Mouse (Mus musculus): ENCODE data around the gene Apba2. TPM values are rescaled to one million over a fixed set of nuclear protein-coding genes. Genes with fewer than 3 reads are reported as not detected.

Gene Apba2
- polyA plus RNA-seq, 1 experiment from 2014 or later: 123 TPM

GRCm38 (mm10) chr7:64754161-64754560 is 252.7 kb downstream of the Apba2 start:
- H3K9me3 ChIP-seq (ENCODE audit: control insufficient read depth, low read length): no peaks in the 10 kb centered on the region
- no peak overlapping the region for H3K4me2 ChIP-seq (ENCODE audit: low read depth)
- no peak overlapping the region for H3K4me3 ChIP-seq (ENCODE audit: low read depth, low read length)
- no peak overlapping the region for H3K27ac ChIP-seq (ENCODE audit: low read depth, low read length)
- no peaks in the 10 kb centered on the region for H3K4me1 ChIP-seq (ENCODE audit: control insufficient read depth, insufficient read depth, low read length)
- H3K27me3 ChIP-seq (ENCODE audit: control insufficient read depth, insufficient read depth, low read length): no peaks in the 10 kb centered on the region
- no peak overlapping the region for H3K9ac ChIP-seq (ENCODE audit: low read length)
- no peaks in the 10 kb centered on the region for H3K36me3 ChIP-seq (ENCODE audit: control insufficient read depth, insufficient read depth, low read length)
- 71% methylated on average over 7 of the region's 7 CpGs for whole genome bisulfite sequencing
- no peak for DNase-seq (ENCODE audit: low spot score)
- ATAC-seq (ENCODE audit: insufficient read depth, low FRiP score, low TSS enrichment): no peak

DNA sequence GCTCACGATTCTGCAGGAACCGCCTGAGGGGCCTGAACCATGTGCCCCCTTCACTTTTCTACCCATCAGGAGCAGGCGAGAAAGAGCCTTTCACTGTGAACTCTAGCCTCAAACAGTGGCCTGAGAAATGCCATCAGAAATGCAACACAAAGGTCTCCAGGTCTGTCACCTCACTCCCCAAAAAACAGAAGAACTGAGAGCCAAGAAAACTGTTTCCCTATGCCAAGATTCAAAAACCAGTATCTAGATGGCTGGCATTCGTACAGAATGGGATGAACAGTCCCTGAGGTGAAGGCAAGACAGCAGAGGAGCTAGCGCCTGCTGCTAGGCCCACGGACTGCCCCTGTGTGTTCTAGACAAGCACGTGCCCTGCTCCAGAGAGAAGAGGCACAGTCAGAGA is 253.6 kb downstream of the Apba2 start:
- Histone ChIP-seq H3K36me3 (ENCODE audit: control insufficient read depth, insufficient read depth, low read length) (no peaks in the 10 kb centered on the region), H3K4me2 (ENCODE audit: low read depth) (no peak overlapping the region), H3K27ac (ENCODE audit: low read depth, low read length) (no peak overlapping the region), H3K4me1 (ENCODE audit: control insufficient read depth, insufficient read depth, low read length) (no peaks in the 10 kb centered on the region), H3K9ac (ENCODE audit: low read length) (no peak overlapping the region), H3K27me3 (ENCODE audit: control insufficient read depth, insufficient read depth, low read length) (no peaks in the 10 kb centered on the region), H3K9me3 (ENCODE audit: control insufficient read depth, low read length) (no peaks in the 10 kb centered on the region), H3K4me3 (ENCODE audit: low read depth, low read length) (no peak overlapping the region)
- ATAC-seq (ENCODE audit: insufficient read depth, low FRiP score, low TSS enrichment) (no peak), DNase-seq (ENCODE audit: low spot score) (no peak)
- 85% methylated on average over 7 of the region's 7 CpGs for WGBS

DNA sequence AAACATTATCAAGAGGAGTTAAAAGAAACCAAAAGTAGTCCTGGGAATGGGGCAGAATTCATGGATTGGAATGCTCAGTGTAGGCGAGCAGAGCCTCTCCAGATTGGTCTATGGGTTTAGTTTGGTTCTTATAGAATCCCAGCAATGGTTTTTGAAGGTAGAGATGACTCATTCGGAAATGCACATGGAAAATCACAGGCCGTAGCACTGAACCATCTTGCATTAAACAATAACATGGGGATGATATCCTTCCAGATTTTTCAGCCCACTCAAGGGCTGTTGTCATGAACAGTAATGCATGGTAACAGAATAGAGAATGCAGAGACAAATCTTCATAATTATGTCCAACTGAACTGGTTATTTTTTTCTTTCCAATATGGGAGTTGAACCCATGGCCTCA is 264.1 kb downstream of the Apba2 start:
- DNase-seq (ENCODE audit: low spot score) (no peak), ATAC-seq (ENCODE audit: insufficient read depth, low FRiP score, low TSS enrichment) (no peak)
- H3K4me2 ChIP-seq (ENCODE audit: low read depth): no peak overlapping the region
- H3K27me3 ChIP-seq (ENCODE audit: control insufficient read depth, insufficient read depth, low read length): no peaks in the 10 kb centered on the region
- H3K9ac ChIP-seq (ENCODE audit: low read length): no peak overlapping the region
- 0 out of 2 replicates have a peak, but pooled peaks cover under 1% of the 10 kb centered on the region for H3K4me1 ChIP-seq (ENCODE audit: control insufficient read depth, insufficient read depth, low read length)
- H3K36me3 ChIP-seq (ENCODE audit: control insufficient read depth, insufficient read depth, low read length): no peaks in the 10 kb centered on the region
- 88% methylated on average over 3 of the region's 3 CpGs for whole genome bisulfite sequencing
- no peaks in the 10 kb centered on the region for H3K9me3 ChIP-seq (ENCODE audit: control insufficient read depth, low read length)
- H3K27ac ChIP-seq (ENCODE audit: low read depth, low read length): no peak overlapping the region
- no peak overlapping the region for H3K4me3 ChIP-seq (ENCODE audit: low read depth, low read length)

GRCm38 (mm10) chr7:64769768-64770167 is 268.3 kb downstream of the Apba2 start:
- no peak overlapping the region for H3K9ac ChIP-seq (ENCODE audit: low read length)
- WGBS: 71% methylated on average over 7 of the region's 7 CpGs
- DNase-seq (ENCODE audit: low spot score) (no peak), ATAC-seq (ENCODE audit: insufficient read depth, low FRiP score, low TSS enrichment) (no peak)
- no peaks in the 10 kb centered on the region for H3K27me3 ChIP-seq (ENCODE audit: control insufficient read depth, insufficient read depth, low read length)
- H3K36me3 ChIP-seq (ENCODE audit: control insufficient read depth, insufficient read depth, low read length): no peaks in the 10 kb centered on the region
- H3K4me2 ChIP-seq (ENCODE audit: low read depth): no peak overlapping the region
- H3K9me3 ChIP-seq (ENCODE audit: control insufficient read depth, low read length): no peaks in the 10 kb centered on the region
- H3K27ac ChIP-seq (ENCODE audit: low read depth, low read length): no peak overlapping the region
- H3K4me3 ChIP-seq (ENCODE audit: low read depth, low read length): no peak overlapping the region
- H3K4me1 ChIP-seq (ENCODE audit: control insufficient read depth, insufficient read depth, low read length): 0 out of 2 replicates have a peak, but pooled peaks cover 6% of the 10 kb centered on the region

- 0 out of 2 replicates have a peak, but pooled peaks cover 6% of the 10 kb centered on the region for H3K4me1 ChIP-seq (ENCODE audit: control insufficient read depth, insufficient read depth, low read length)
- no peaks in the 10 kb centered on the region for H3K27me3 ChIP-seq (ENCODE audit: control insufficient read depth, insufficient read depth, low read length)
- no peaks in the 10 kb centered on the region for H3K9me3 ChIP-seq (ENCODE audit: control insufficient read depth, low read length)
- DNase-seq (ENCODE audit: low spot score) (no peak), ATAC-seq (ENCODE audit: insufficient read depth, low FRiP score, low TSS enrichment) (peak; percentile 53; the same call in 1 of the 2 replicates)
- H3K36me3 ChIP-seq (ENCODE audit: control insufficient read depth, insufficient read depth, low read length): no peaks in the 10 kb centered on the region
- no peak overlapping the region for H3K9ac ChIP-seq (ENCODE audit: low read length)
- WGBS: 57% methylated on average over 8 of the region's 8 CpGs
- peak overlapping the region; percentile 10; the same call in 1 of the 2 replicates for H3K4me3 ChIP-seq (ENCODE audit: low read depth, low read length)
- H3K4me2 ChIP-seq (ENCODE audit: low read depth): peak overlapping the region; percentile 31
- H3K27ac ChIP-seq (ENCODE audit: low read depth, low read length): peak overlapping the region; percentile 60; the same call in 1 of the 2 replicates
Measured at GRCm38 (mm10) chr7:64770779-64771390, 269.4 kb downstream of the Apba2 start.

DNA sequence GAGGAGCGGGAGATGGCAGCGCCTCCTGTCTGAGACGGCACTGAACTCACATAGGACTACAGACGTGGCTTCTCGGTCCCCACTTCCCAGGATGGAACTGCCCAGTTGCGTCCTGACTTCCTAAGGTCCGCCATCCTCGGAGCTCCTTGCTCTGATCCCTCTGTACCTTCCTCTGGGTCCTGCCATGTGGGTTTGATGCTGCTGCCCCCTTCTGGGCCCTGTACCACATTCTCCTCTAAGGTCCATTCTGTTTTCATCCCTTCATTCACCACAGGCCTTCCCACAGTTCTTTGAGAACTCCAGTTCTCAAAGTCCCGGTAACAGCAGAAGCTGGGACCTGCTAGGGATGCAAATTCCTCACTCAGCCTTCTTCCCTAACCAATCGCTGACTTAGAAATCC is 272.0 kb downstream of the Apba2 start:
- DNase-seq (ENCODE audit: low spot score): peak; percentile 44

DNA sequence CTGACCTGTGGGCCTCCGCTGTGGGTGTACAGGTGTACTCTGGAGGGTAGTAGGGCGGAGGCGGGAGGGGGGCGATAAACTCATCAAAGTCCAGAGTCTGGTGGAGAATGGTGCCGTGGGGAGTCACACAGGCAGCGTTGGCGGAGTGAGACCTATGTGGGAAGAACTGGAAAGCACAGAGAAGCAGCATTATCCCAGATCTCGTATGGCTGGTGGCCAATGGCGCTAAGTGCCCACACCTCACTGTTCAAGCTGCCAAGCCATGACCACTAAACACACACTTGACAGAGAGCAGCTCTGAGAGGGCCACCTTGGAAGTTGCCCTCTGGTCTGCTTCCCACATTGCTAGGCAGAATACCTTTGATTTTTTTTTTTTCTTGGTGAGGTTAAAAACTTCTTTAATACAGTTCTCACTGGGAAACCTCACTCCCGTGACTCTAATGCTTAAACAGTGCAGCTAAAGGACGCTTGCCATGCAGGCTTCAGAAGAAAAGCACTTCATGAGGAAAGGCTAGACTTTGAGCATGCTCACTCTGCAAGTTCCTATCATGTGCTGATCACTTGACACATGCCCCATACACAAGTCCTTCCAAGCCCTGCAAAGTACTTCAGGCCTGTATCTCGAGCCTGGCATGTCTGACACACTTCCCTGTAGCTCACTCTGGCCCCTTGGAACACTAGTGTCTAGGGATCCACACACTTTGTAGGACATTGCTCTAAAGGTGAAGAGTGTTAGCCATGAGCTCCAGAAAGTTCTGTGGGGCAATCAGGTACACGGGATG is 275.4 kb downstream of the Apba2 start:
- H3K4me1 ChIP-seq (ENCODE audit: control insufficient read depth, insufficient read depth, low read length): no peaks in the 10 kb centered on the region
- WGBS: 83% methylated on average over 13 of the region's 13 CpGs
- no peaks in the 10 kb centered on the region for H3K9me3 ChIP-seq (ENCODE audit: control insufficient read depth, low read length)
- ATAC-seq (ENCODE audit: insufficient read depth, low FRiP score, low TSS enrichment) (no peak), DNase-seq (ENCODE audit: low spot score) (no peak)
- no peak overlapping the region for H3K27ac ChIP-seq (ENCODE audit: low read depth, low read length)
- no peaks in the 10 kb centered on the region for H3K36me3 ChIP-seq (ENCODE audit: control insufficient read depth, insufficient read depth, low read length)
- no peak overlapping the region for H3K9ac ChIP-seq (ENCODE audit: low read length)
- H3K27me3 ChIP-seq (ENCODE audit: control insufficient read depth, insufficient read depth, low read length): no peaks in the 10 kb centered on the region
- no peak overlapping the region for H3K4me3 ChIP-seq (ENCODE audit: low read depth, low read length)
- H3K4me2 ChIP-seq (ENCODE audit: low read depth): no peak overlapping the region

More for the DNA sequence above, 272.0 kb downstream of the Apba2 start:
- Histone ChIP-seq H3K36me3 (ENCODE audit: control insufficient read depth, insufficient read depth, low read length) (no peaks in the 10 kb centered on the region), H3K4me1 (ENCODE audit: control insufficient read depth, insufficient read depth, low read length) (0 out of 2 replicates have a peak, but pooled peaks cover 6% of the 10 kb centered on the region), H3K27ac (ENCODE audit: low read depth, low read length) (no peak overlapping the region), H3K4me3 (ENCODE audit: low read depth, low read length) (no peak overlapping the region), H3K4me2 (ENCODE audit: low read depth) (no peak overlapping the region), H3K9me3 (ENCODE audit: control insufficient read depth, low read length) (no peaks in the 10 kb centered on the region), H3K9ac (ENCODE audit: low read length) (no peak overlapping the region), H3K27me3 (ENCODE audit: control insufficient read depth, insufficient read depth, low read length) (no peaks in the 10 kb centered on the region)
- 36% methylated on average over 10 of the region's 10 CpGs for WGBS
- ATAC-seq (ENCODE audit: insufficient read depth, low FRiP score, low TSS enrichment): no peak

DNA sequence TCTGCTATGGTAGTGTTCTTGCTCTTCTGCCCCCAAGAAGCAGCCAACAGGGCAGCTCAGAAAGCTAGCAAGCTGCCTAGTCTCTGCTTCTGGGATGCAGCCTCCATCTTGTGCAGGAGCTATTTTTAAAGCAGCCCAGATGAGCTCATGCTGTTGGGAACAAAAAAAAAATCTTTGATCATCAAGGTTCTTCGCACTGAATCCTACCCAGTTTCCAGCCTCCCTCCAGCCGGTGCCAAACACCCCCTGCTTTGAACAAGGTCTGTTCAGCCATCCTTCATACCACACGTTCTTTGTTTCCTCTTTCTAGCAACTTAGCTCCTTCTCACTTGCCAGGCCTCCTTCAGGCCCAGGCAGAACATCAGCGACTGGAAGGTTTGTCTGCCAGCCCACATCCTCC is 278.0 kb downstream of the Apba2 start:
- no peak overlapping the region for H3K27ac ChIP-seq (ENCODE audit: low read depth, low read length)
- DNase-seq (ENCODE audit: low spot score): no peak
- H3K4me3 ChIP-seq (ENCODE audit: low read depth, low read length): no peak overlapping the region
- no peaks in the 10 kb centered on the region for H3K36me3 ChIP-seq (ENCODE audit: control insufficient read depth, insufficient read depth, low read length)
- H3K9ac ChIP-seq (ENCODE audit: low read length): no peak overlapping the region
- H3K4me2 ChIP-seq (ENCODE audit: low read depth): no peak overlapping the region
- ATAC-seq (ENCODE audit: insufficient read depth, low FRiP score, low TSS enrichment): no peak
- H3K9me3 ChIP-seq (ENCODE audit: control insufficient read depth, low read length): no peaks in the 10 kb centered on the region
- no peaks in the 10 kb centered on the region for H3K4me1 ChIP-seq (ENCODE audit: control insufficient read depth, insufficient read depth, low read length)
- no peaks in the 10 kb centered on the region for H3K27me3 ChIP-seq (ENCODE audit: control insufficient read depth, insufficient read depth, low read length)
- WGBS: 83% methylated on average over 4 of the region's 4 CpGs

DNA sequence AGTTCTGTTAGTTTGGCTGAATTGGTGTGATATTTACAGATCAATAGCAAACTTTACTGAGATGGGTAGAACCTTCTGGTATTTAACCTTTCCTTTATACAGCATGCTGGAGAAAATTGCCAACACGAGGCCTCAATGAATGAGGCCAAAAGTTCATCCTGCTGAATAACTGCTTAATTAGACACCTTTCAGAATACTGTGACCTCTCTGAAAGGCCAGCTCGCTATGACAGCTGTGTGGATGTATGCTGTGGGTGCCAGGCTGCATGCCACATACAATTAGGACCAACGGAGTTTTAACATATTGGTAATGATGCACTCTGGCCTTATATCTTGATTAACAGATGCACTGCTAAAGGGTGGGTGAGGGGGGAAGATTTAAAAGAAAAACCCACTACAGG is 283.5 kb downstream of the Apba2 start:
- Histone ChIP-seq H3K27me3 (ENCODE audit: control insufficient read depth, insufficient read depth, low read length) (no peaks in the 10 kb centered on the region), H3K4me3 (ENCODE audit: low read depth, low read length) (no peak overlapping the region), H3K27ac (ENCODE audit: low read depth, low read length) (no peak overlapping the region), H3K4me2 (ENCODE audit: low read depth) (no peak overlapping the region), H3K9me3 (ENCODE audit: control insufficient read depth, low read length) (no peaks in the 10 kb centered on the region), H3K9ac (ENCODE audit: low read length) (no peak overlapping the region), H3K36me3 (ENCODE audit: control insufficient read depth, insufficient read depth, low read length) (no peaks in the 10 kb centered on the region), H3K4me1 (ENCODE audit: control insufficient read depth, insufficient read depth, low read length) (no peaks in the 10 kb centered on the region)
- DNase-seq (ENCODE audit: low spot score) (no peak), ATAC-seq (ENCODE audit: insufficient read depth, low FRiP score, low TSS enrichment) (no peak)
- WGBS: 52% methylated on average over 3 of the region's 3 CpGs
